Mouse (Mus musculus) lung, embryonic 14.5 days (tissue): ENCODE results near the gene Tigd3. TPM values are rescaled to one million over a fixed set of nuclear protein-coding genes. Genes with fewer than 3 reads are reported as not detected.

Experiments used
- ATAC-seq: fragments of 200-750 bp; cut with Nextera tagmentation; 2 replicates; pipeline ENCODE4 v1.8.0; 2017; ENCODE audit warnings: mild to moderate bottlenecking, moderate TSS enrichment, moderate library complexity; ENCODE audit not compliant: insufficient read depth
- DNase-seq: peaks from one replicate; pipeline ENCODE4 v3.0.0-alpha.2; 2015
- H3K27ac ChIP-seq: fragments of 300-500 bp; sonication (generic); 2 replicates; pipeline ENCODE4 v1.5.1; 2014; ENCODE audit warnings: low read depth, mild to moderate bottlenecking, moderate library complexity
- H3K27me3 ChIP-seq: fragments of 300-500 bp; sonication (generic); 2 replicates; pipeline ENCODE4 v1.6.1; 2014; ENCODE audit warnings: low read length, control low read depth; ENCODE audit not compliant: insufficient read depth
- H3K36me3 ChIP-seq: fragments of 300-500 bp; sonication (generic); 2 replicates; pipeline ENCODE4 v1.6.1; 2014; ENCODE audit warnings: control low read depth; ENCODE audit not compliant: insufficient read depth
- H3K4me1 ChIP-seq: fragments of 300-500 bp; sonication (generic); 2 replicates; pipeline ENCODE4 v1.6.1; 2014; ENCODE audit warnings: antibody characterized with exemption, control low read depth; ENCODE audit not compliant: insufficient read depth
- H3K4me2 ChIP-seq: fragments of 300-500 bp; sonication (generic); 2 replicates; pipeline ENCODE4 v1.6.1; 2014; ENCODE audit warnings: mild to moderate bottlenecking
- H3K4me3 ChIP-seq: fragments of 300-500 bp; sonication (generic); 2 replicates; pipeline ENCODE4 v1.5.1; 2014; ENCODE audit warnings: low read depth, low read length
- H3K9ac ChIP-seq: fragments of 300-500 bp; sonication (generic); 2 replicates; pipeline ENCODE4 v1.6.1; 2014
- H3K9me3 ChIP-seq: fragments of 300-500 bp; sonication (generic); 2 replicates; pipeline ENCODE4 v1.6.1; 2016; ENCODE audit warnings: low read depth, low read length, control low read depth
- CTCF ChIP-seq: IDR thresholded peaks from 2 replicates; pipeline ENCODE4 v1.5.1; 2016; ENCODE audit warnings: antibody characterized with exemption, low read depth
- WGBS: fragments of 180-500 bp; shearing (Covaris S2); extraction: QIAGEN DNeasy Blood & Tissue Kit; methylation state at CpG from one replicate; pipeline ENCODE4 v1.1.7; 2014; 5-methylcytosine and 5-hydroxymethylcytosine counted together
- polyA plus RNA-seq: library from polyadenylated mRNA; unstranded; fragments of >200 nt; fragmentation: Nextera tagmentation; extraction: Ambion mirVana; gene quantifications from 2 replicates; pipeline ENCODE4 v1.2.1, GENCODE M21; 2014

Tigd3 gene
- polyA plus RNA-seq, 1 experiment from 2014 or later: 3.8 TPM

DNA sequence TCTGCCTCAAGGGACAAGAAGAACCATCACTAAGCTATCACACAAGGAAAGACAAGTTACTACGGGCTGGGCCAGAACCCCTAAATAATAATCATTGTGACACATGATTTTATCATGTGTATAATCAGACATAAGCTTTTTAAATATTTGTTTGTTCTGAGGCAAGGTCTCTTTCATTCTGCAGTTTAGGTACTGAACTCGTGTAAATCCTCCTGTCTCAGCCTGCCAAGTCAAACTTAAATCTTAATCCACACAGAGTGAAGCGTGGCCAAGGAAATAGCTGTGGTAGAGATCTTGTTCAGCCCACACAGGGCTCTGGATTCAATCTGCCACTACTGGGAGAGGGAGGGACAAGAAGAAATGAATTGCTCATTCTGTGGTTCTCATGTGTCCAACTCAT lies 13.3 kb upstream of the Tigd3 start:
- no peak overlapping the region for H3K27ac ChIP-seq
- peaks cover 8% of the 10 kb centered on the region; the same call in 1 of the 2 replicates for H3K4me1 ChIP-seq
- no peaks in the 10 kb centered on the region for H3K9me3 ChIP-seq
- no peaks in the 10 kb centered on the region for H3K27me3 ChIP-seq
- no peak overlapping the region for H3K9ac ChIP-seq
- 86% methylated on average over 3 of the region's 3 CpGs for WGBS
- peaks cover 53% of the 10 kb centered on the region for H3K36me3 ChIP-seq
- no peak overlapping the region for H3K4me2 ChIP-seq
- no peak overlapping the region for H3K4me3 ChIP-seq
- DNase-seq: no peak
- ATAC-seq: no peak
- TF ChIP-seq CTCF: no peak

DNA sequence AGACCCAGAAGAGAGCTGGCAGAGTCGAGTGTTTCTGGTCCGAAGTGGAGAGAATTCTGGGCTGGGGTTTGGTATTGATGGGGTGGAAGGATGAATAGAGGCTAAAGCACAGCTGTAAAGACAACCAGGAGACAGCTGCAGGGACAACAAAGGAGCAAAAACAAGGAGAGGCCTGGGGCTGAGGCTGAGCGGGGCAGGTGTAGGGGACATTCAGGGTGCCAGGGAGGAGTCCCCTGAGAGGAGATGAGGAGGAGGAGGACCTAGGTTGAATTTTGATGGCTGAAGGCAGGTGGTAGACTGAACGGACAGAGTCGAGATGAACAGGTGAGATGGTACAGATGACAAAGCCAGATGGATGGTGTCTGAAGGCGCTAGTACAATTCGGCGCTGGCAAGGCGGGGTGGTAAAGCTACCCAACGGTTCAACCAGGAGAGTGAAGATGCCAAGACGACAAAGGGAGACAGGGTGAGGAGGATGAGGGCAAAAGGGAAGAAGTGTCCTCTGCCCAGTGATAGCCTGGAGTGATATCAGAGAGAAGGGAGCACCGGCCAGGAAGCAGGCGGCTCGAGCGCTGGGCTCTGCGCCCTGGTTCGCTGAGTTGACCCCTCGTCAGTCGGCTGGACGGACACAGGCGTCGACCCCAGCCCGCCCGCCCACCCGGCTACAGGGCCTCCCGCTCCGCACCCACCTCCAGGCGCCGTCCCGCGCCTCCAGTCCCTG lies 507 bp downstream of the Tigd3 start:
- ATAC-seq: peak; percentile 1; the same call in 1 of the 2 replicates
- WGBS: 8% methylated on average over 26 of the region's 31 CpGs

DNA sequence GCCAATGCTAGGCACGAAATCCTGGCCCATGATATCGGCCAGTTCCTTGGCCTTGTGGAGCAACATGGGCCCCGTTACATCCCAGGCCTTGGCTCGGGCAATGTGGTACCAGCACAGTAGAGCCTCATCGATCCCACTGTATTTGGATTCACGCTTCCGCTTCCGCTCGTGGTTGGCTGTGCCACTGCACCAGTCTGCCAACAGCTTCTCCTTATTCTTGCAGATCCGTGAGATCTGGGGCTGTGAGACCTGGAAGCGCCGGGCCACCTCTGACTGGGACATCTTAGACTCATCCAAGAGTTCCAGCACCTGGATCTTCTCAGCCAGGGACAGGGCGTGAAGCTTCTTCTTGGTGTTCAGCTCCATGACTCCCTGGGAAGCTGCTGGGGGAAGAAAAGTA lies 1.2 kb downstream of the Tigd3 start:
- Histone ChIP-seq H3K9me3 (no peaks in the 10 kb centered on the region), H3K9ac (peak overlapping the region; percentile 75; the same call in 1 of the 2 replicates)
- 92% methylated on average over 13 of the region's 13 CpGs for WGBS

More for the DNA sequence above, 507 bp downstream of the Tigd3 start:
- Histone ChIP-seq H3K4me1 (0 out of 2 replicates have a peak, but pooled peaks cover 3% of the 10 kb centered on the region), H3K9me3 (no peaks in the 10 kb centered on the region), H3K4me2 (peak overlapping the region; percentile 89), H3K36me3 (peaks cover 31% of the 10 kb centered on the region), H3K9ac (peak overlapping the region; percentile 75), H3K27me3 (no peaks in the 10 kb centered on the region), H3K4me3 (peak overlapping the region; percentile 63), H3K27ac (peak overlapping the region; percentile 30; the same call in 1 of the 2 replicates)
- no peak for DNase-seq
- TF ChIP-seq CTCF: no peak

DNA sequence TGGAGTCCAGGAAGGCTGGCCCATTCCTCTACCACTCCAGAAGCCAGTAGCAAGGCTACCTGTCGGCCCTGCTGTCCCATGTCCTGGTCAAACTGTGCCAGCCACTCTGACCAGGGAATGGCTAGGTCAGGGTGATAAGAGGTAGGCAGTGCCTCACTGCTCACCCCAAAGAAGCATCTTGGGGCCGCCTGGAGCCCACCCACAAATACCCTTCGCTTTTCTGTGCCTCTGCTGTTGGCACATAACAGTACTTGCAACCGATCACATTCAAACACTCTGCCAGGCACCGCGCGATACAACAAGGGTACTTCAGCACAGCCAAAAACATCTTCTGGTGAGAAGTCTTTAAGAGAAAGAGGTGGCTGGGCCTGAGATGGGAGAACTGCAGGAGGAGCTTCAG lies 1.7 kb downstream of the Tigd3 start:
- Histone ChIP-seq H3K4me2 (no peak overlapping the region), H3K27me3 (no peaks in the 10 kb centered on the region), H3K9ac (no peak overlapping the region; the same call in 1 of the 2 replicates), H3K4me3 (no peak overlapping the region), H3K27ac (no peak overlapping the region), H3K9me3 (no peaks in the 10 kb centered on the region), H3K4me1 (0 out of 2 replicates have a peak, but pooled peaks cover 3% of the 10 kb centered on the region), H3K36me3 (peaks cover 23% of the 10 kb centered on the region)
- no peak for ATAC-seq
- no peak for DNase-seq
- 89% methylated on average over 7 of the region's 7 CpGs for WGBS
- no peak for TF ChIP-seq CTCF

More for the DNA sequence above, 1.2 kb downstream of the Tigd3 start:
- Histone ChIP-seq H3K27me3 (no peaks in the 10 kb centered on the region), H3K27ac (no peak overlapping the region), H3K4me3 (no peak overlapping the region), H3K4me1 (0 out of 2 replicates have a peak, but pooled peaks cover 3% of the 10 kb centered on the region), H3K36me3 (peaks cover 27% of the 10 kb centered on the region), H3K4me2 (peak overlapping the region; percentile 89)
- ATAC-seq (no peak), DNase-seq (no peak)
- TF ChIP-seq CTCF: no peak

DNA sequence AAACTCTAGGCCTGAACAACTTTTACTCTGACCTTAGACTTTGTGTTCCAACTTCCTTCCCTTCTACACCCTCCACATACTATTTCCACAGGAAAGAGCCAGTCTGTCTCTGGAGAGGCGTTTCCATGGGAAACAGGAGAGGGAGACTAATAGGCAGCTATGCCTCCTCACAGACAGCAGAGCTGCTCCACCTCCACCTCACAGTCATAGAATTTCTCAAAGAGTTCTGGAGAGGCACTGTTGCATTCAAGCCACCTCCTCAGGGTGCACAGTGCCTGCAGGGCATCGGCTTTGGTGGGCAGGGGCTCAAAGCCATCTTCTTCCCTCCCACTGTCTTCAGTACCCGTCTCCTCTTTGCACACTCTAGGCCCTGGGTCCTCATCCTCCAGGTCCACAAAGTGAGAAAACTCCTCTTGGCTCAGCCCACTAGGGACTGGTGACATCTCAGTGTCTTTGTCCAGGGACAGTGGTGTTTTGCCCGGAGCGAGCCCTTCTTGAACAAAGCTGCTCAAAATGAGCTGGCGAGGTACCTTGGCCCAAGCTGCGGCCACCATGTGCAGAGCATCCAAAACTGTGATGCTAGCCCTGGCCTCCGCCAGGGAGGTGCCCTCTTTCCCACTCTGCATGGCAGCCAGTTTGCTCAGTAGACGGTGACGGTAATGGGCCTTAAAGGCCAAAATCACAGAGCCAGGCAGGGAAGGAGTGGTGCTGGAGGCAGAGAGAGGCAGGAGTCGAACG lies 2.3 kb downstream of the Tigd3 start:
- H3K27me3 ChIP-seq: no peaks in the 10 kb centered on the region
- ATAC-seq (no peak), DNase-seq (no peak)
- TF ChIP-seq CTCF: no peak
- H3K4me2 ChIP-seq: no peak overlapping the region
- H3K36me3 ChIP-seq: peaks cover 20% of the 10 kb centered on the region
- no peak overlapping the region for H3K4me3 ChIP-seq
- H3K27ac ChIP-seq: no peak overlapping the region
- 93% methylated on average over 12 of the region's 12 CpGs for WGBS
- no peak overlapping the region for H3K9ac ChIP-seq
- 0 out of 2 replicates have a peak, but pooled peaks cover 3% of the 10 kb centered on the region for H3K4me1 ChIP-seq
- H3K9me3 ChIP-seq: no peaks in the 10 kb centered on the region

DNA sequence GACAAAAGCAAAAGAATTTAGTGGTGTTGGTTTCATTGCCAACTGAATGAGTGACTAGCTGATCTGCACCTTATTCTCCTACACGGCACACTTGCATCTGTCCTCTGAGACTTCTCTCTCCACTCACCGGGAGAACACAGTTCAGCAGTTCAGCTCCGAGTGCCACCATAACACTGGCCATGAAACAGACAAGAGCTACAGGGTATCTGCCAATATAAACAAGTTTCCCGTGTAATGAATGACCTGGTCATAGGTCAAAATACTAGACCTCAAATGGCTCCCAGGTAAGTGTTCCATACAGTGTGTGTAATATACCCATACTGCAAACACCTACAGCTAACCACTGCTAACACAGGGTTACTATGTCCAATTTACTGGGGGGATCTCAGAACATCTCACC lies 4.7 kb downstream of the Tigd3 start:
- no peaks in the 10 kb centered on the region for H3K9me3 ChIP-seq
- DNase-seq (no peak), ATAC-seq (no peak)
- TF ChIP-seq CTCF: no peak
- no peak overlapping the region for H3K4me2 ChIP-seq
- H3K4me1 ChIP-seq: 0 out of 2 replicates have a peak, but pooled peaks cover 3% of the 10 kb centered on the region
- no peak overlapping the region for H3K9ac ChIP-seq
- no peak overlapping the region for H3K27ac ChIP-seq
- 38% methylated on average over 4 of the region's 4 CpGs for WGBS
- 0 out of 2 replicates have a peak, but pooled peaks cover 6% of the 10 kb centered on the region for H3K36me3 ChIP-seq
- H3K4me3 ChIP-seq: no peak overlapping the region
- H3K27me3 ChIP-seq: no peaks in the 10 kb centered on the region
